ENCODE assay signal across 27 mouse cellular contexts in genomic region chr3:92944186-92944585, GRCm38 (mm10). TPM values are rescaled to one million over a fixed set of nuclear protein-coding genes. Genes with fewer than 3 reads are reported as not detected.
"Had no signal": no experiment of that assay in that cellular context is flagged by ENCODE, and none has a peak within 500 bp of the region (broad histone marks: within the 10 kb centered on the region; RNA-seq: fewer than 3 reads in every experiment).

Lce3c (plus strand) TSS chr3:92944486.

- H3K36me3 ChIP-seq: liver, embryonic 15.5 days; midbrain, embryonic 13.5 days; midbrain, embryonic 15.5 days; neural tube, embryonic 12.5 days had no signal

- H3K9me3 ChIP-seq: liver, embryonic 15.5 days; megakaryocyte, embryonic 14.5 days; midbrain, embryonic 13.5 days; midbrain, embryonic 15.5 days; neural tube, embryonic 12.5 days had no signal

- H3K27ac ChIP-seq: liver, embryonic 15.5 days; macrophage; midbrain, embryonic 13.5 days; midbrain, embryonic 15.5 days; neural tube, embryonic 12.5 days had no signal

- H3K4me3 ChIP-seq: liver, embryonic 15.5 days; megakaryocyte, embryonic 14.5 days; midbrain, embryonic 13.5 days; midbrain, embryonic 15.5 days; neural tube, embryonic 12.5 days had no signal

- H3K27me3 ChIP-seq: liver, embryonic 15.5 days; megakaryocyte, embryonic 14.5 days; midbrain, embryonic 13.5 days; midbrain, embryonic 15.5 days; neural tube, embryonic 12.5 days had no signal

- ATAC-seq: liver, postnatal 0 days; midbrain, embryonic 13.5 days; midbrain, embryonic 15.5 days had no signal

- H3K9ac ChIP-seq: liver, embryonic 15.5 days; liver, postnatal 0 days; lung, embryonic 14.5 days; midbrain, embryonic 13.5 days; midbrain, embryonic 15.5 days; neural tube, embryonic 12.5 days had no signal

- H3K4me1 ChIP-seq: liver, embryonic 15.5 days; megakaryocyte, embryonic 14.5 days; midbrain, embryonic 13.5 days; midbrain, embryonic 15.5 days; neural tube, embryonic 12.5 days had no signal

- H3K4me2 ChIP-seq: liver, embryonic 15.5 days; lung, embryonic 14.5 days; midbrain, embryonic 11.5 days; midbrain, embryonic 13.5 days; midbrain, embryonic 15.5 days; neural tube, embryonic 12.5 days had no signal

- DNase-seq: liver, postnatal 0 days; lung, embryonic 14.5 days; lung, postnatal 14 days; lung, postnatal 36 days; right cerebral cortex, postnatal 14 days; right cerebral cortex, postnatal 4 days; spleen, adult 18-20 months; thymus, adult 2 months; thymus, postnatal 25 days; thymus, postnatal 4 days had no signal

RNA-seq across cellular contexts. Expression of gene Lce3c, which starts in this region (rescaled TPM):
- total RNA-seq: megakaryocyte progenitor cell, adult 5-6 weeks; midbrain, postnatal 0 days; monocyte, adult 5-6 weeks; neutrophil, adult 5-6 weeks had no signal
- polyA plus RNA-seq: liver, embryonic 15.5 days; liver, postnatal 0 days; lung, embryonic 14.5 days; lung, embryonic 16.5 days; macrophage; midbrain, embryonic 11.5 days; midbrain, embryonic 13.5 days; midbrain, embryonic 15.5 days; midbrain, postnatal 0 days; neural tube, embryonic 12.5 days; neural tube, embryonic 14.5 days; small intestine, adult 2 months; stomach, embryonic 14.5 days; testis, adult 2 months; urinary bladder, adult 2 months had no signal
